Mouse (Mus musculus) lung, postnatal 10 days (tissue): ENCODE data around the gene Rbfox1.

Source experiments
- DNase-seq: peaks from one replicate; pipeline ENCODE4 v3.0.0; 2021

Rbfox1 gene

DNA sequence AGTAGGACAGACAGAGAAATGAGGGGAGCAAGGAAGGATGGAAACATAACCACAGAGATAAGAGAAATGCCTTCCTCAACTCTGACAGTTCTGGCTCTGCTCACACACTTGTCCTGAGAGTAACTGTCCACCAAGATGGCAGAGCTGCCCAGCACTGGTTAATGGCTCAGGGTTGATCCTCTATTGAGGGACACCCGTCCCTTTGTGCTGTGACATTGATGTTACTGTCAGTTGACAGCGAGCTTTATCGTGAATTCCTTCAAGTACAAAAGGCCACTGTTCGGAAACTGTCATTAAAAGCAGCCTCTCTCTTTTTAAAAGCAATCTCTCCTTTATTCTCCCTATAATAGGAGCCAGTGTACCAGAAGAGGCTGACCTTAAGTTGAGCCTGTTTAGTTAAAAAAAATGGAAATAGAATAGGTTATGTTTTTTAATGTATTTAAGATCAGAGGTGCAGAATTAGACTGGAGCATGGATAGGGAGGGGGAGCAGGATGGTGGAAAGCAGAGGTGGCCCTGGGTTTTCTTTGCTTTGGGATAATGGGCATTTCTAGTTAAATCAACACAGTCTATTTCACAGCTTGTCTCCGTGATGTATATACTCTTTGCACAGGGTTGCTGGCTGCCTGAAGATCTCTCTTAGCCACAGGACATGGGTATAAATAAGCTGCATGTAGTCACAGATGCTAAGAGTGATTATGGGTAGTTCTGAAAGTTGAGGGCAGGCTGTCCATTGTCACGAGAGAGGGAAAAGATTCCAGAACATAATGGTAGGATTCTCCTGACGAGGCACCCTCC, 212.3 kb downstream of the Rbfox1 start:
- no peak for DNase-seq

DNA sequence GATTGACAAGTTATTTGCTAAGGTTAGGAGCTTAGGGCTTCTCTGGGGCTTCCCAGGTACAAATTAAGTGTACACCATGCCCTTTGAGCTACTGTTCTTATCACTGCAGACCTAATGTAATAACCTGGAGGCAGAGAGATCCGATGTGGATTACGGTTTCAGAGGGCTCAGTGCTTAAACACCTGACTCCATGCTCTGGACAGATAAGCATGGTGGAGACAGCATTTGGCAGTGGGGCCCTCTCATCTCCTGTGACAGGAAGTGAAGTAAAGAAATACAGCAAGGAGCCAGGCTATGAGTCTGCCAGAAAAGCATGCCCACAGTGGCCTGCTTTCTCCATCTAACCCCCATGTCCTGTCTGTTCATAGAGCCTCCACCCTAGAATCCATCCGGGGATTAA, 213.0 kb downstream of the Rbfox1 start:
- no peak for DNase-seq

DNA sequence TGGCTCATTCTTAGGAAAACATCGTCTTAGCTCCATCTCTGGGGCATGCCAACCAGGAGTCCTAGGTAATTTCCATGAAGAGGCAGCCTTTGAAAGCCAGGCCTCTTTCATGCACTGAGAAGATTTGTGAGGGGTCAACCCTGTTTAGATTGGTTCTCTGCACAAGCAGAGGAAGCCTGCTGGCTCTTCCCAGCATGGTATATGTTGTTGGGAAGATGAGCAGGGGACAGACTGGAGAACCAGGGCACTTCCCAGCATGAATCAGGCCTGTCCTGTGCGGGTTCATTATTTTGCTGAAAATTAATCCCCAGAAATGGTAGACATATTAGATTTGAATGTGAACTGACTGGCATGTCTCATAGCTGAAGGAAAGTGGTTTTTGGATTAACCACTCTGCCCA, 214.4 kb downstream of the Rbfox1 start:
- DNase-seq: no peak

DNA sequence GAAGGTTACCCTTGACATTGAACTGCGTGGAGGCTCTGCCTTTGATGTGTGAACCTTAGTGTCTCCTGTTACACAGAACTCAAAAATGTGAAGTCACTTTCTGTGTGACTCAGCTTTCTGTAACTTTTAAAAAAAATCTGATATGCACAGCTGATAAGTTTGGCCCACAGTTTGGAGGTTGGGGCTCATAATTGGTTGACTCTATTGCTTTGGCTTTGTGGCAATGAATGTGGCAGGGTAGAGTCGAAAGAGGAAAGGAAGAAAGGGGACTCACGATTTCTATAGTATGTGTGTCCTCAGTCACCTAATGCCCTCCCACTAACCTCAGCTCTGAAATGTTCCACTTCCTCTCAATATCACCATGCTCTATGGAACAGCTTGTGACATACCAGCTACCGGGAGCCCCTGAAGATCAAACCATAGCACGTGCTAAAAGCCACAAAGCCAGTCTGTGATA, 215.3 kb downstream of the Rbfox1 start:
- no peak for DNase-seq

DNA sequence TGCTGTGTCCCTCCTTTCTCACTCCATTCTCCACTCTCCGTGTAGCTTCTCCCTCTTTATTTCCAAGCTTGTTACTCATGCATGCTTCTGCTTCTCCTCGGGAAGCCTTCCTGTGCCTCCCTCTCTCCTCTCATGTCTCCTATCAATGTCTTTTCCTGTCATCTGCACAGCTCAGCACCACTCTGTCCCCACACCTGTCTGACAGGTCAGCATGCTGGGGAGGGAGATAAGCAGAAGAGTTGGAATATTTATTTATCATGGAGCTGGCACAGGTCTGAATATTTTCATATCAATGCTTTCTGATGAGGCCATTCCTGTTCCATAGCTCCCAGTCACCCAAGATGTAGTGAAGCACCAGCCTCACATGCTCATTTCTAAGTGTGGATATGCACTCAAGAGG, 218.6 kb downstream of the Rbfox1 start:
- DNase-seq: no peak

- no peak for DNase-seq
These were observed 225.0 kb downstream of the Rbfox1 start for GRCm38 (mm10) chr16:6110121-6110520.

DNA sequence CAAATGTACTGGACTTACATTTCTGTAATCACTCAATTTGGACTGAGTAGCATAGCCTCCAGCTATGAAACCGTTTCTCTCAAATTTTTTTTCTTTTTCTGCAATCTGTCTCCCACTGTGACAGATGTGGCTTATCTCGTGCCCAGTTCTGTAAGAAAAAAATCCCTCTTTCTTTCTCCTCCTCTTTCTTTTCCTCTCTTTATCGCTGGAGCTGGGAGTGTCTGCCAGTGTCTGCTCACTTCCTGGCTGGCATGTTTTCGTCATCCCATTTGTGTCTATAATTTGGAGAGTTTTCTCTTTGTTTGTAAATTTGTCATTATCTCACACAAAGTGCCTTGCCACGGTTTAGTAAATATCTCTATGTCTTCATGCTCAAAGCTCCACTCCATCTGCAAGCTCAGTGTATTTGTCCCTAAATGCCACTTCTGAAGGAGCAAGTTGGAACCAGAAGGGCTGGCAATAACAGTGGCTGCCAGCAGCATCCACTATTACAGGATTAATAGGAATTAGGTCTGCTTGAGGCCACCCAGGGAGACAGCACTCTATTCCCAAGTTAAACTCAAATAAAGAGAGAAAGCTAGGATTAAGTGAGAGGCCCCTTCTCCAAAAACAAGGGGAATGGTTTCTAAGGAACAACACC, 228.8 kb downstream of the Rbfox1 start:
- peak; percentile 6 for DNase-seq

GRCm38 (mm10) chr16:6119472-6119871, 234.3 kb downstream of the Rbfox1 start:
- DNase-seq: no peak

- no peak for DNase-seq
These were observed 236.1 kb downstream of the Rbfox1 start for GRCm38 (mm10) chr16:6121232-6121631.

- DNase-seq: no peak
These were observed 237.7 kb downstream of the Rbfox1 start for GRCm38 (mm10) chr16:6122859-6123258.

- DNase-seq: no peak
These were observed 243.2 kb downstream of the Rbfox1 start for GRCm38 (mm10) chr16:6128314-6128713.

DNA sequence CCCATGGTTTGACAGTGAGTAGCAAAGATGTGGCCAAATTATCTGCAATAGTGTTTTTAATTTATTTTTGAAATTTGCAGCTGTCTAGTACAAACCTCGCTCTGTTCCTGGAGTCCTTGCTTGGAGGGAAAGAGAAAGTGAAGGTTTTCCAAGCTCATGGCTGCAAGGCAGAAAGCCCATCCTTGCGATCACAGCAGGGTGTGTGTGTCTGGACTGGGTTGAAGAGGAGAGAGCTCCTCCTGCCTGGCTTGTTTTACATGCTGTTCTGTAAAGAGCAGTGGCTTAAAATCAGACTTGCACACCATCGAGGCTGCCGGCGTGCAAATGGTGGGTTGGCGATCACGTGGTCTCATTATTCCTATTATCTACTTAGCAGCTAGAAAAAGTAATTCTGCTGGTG, 249.9 kb downstream of the Rbfox1 start:
- no peak for DNase-seq

- DNase-seq: no peak
These were observed 254.3 kb downstream of the Rbfox1 start for GRCm38 (mm10) chr16:6139432-6139831.

DNA sequence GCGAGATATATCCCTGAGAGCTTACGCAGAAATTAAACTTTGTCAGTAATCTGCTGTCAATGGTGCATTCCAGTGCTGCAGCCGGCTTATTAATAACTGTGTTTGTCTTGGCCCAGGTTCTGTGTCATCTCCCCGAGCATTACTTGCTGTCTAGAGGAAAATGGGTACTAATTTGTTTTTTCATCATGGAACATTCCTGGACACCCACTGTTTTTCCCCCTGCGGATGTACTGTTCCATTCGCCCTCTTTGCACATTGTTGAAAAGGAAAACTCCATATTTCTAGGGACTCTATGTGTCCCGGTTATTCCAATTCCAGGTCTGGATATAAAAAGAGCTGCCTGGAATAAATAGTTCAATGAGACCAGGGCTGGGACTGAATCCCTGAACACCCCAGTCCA, 262.8 kb downstream of the Rbfox1 start:
- peak; percentile 21 for DNase-seq

- no peak for DNase-seq
These were observed 264.2 kb downstream of the Rbfox1 start for GRCm38 (mm10) chr16:6149345-6149744.

DNA sequence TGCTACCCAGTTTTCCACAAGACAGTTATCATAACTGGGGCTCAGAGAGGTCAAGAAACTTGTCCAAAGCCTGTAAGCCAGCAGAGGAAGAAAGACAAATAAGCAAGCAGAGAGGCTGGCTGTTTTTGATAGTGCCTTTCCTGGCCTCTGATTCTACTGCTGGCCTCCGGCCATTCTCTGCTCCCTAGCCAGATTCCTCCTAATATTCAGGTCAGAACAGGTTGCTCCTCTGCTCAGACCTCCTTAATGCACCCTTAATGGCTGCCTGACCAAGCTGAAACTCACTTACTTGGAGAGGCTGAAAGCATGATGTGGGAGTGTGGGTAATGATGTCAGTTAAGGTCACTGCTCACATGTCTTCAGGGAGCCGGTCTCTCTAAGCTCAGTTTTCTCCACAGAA, 270.4 kb downstream of the Rbfox1 start:
- DNase-seq: no peak

GRCm38 (mm10) chr16:6164476-6164875, 279.3 kb downstream of the Rbfox1 start:
- DNase-seq: no peak

- no peak for DNase-seq
These were observed 284.2 kb downstream of the Rbfox1 start for GRCm38 (mm10) chr16:6169346-6169745.

DNA sequence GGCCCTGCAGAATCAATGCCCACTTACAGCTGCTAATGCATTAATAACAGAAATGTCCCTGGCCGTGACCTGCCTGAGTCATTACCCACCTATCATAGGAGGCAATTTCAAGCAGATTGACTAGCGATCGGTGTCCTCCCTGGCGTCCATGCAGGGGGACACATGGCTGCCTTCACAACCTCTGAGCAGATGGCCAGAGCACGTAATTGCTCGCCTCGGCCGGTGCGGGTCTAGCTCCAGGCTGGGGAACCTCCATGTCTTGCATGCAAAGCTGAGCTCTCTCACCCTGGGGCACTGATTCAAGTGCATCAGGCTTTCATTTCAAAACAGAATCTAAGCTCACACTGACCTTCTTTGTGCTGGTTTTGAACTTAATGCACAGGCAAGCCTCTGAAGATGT, 295.7 kb downstream of the Rbfox1 start:
- no peak for DNase-seq

- DNase-seq: no peak
These were observed 297.2 kb downstream of the Rbfox1 start for GRCm38 (mm10) chr16:6182329-6182728.

DNA sequence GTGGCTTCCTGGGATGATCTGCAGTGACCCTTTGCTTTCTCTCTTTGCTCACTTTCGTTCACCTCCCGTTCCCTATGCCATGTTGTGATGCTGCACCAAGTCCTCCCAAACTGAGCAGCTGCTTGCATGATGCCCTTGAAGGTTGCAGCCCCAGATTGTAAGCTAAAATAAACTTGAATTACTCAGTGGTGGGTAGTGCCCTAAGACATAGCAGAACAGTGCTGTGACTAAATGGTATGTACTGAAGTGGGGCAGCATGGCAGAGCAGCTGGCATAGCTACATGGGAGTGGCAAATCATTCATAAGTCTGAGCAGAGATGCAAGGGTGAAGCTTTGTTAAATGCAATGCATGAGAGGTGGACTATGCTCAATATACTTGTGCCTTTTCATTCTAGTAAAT, 307.2 kb downstream of the Rbfox1 start:
- no peak for DNase-seq

- DNase-seq: no peak
These were observed 321.3 kb downstream of the Rbfox1 start for GRCm38 (mm10) chr16:6206431-6206830.

GRCm38 (mm10) chr16:6212916-6213315, 327.8 kb downstream of the Rbfox1 start:
- DNase-seq: peak; percentile 22

GRCm38 (mm10) chr16:6227449-6227848, 342.3 kb downstream of the Rbfox1 start:
- no peak for DNase-seq

- DNase-seq: no peak
These were observed 347.8 kb downstream of the Rbfox1 start for GRCm38 (mm10) chr16:6232966-6233365.
